Mouse (Mus musculus) heart, postnatal 0 days (tissue): ENCODE results near the gene Dlg2. TPM values are rescaled to one million over a fixed set of nuclear protein-coding genes. Genes with fewer than 3 reads are reported as not detected.

Source experiments
- ATAC-seq: fragments of 200-750 bp; cut with Nextera tagmentation; 2 replicates; pipeline ENCODE4 v1.8.0; 2017; ENCODE audit warnings: low read depth, moderate number of reproducible peaks, moderate library complexity; ENCODE audit not compliant: insufficient read depth
- DNase-seq: peaks from one replicate; pipeline ENCODE4 v3.0.0-alpha.2; 2016; ENCODE audit warnings: low spot score
- H3K27ac ChIP-seq: fragments of 300-500 bp; sonication (generic); 2 replicates; pipeline ENCODE4 v1.5.1; 2014; ENCODE audit warnings: low read depth, mild to moderate bottlenecking
- H3K27me3 ChIP-seq: fragments of 300-500 bp; sonication (generic); 2 replicates; pipeline ENCODE4 v1.6.1; 2014; ENCODE audit warnings: low read length, mixed read lengths; ENCODE audit not compliant: control insufficient read depth, insufficient read depth
- H3K36me3 ChIP-seq: fragments of 300-500 bp; sonication (generic); replicated peaks from 2 replicates; pipeline ENCODE4 v1.6.1; 2014; ENCODE audit warnings: low read length, mixed read lengths; ENCODE audit not compliant: control insufficient read depth, insufficient read depth
- H3K4me1 ChIP-seq: fragments of 300-500 bp; sonication (generic); 2 replicates; pipeline ENCODE4 v1.6.1; 2014; ENCODE audit warnings: antibody characterized with exemption; ENCODE audit not compliant: control insufficient read depth, insufficient read depth
- H3K4me2 ChIP-seq: fragments of 300-500 bp; sonication (generic); 2 replicates; pipeline ENCODE4 v1.6.1; 2014; ENCODE audit warnings: low read depth, mild to moderate bottlenecking, low read length, moderate library complexity
- H3K4me3 ChIP-seq: fragments of 300-500 bp; sonication (generic); 2 replicates; pipeline ENCODE4 v1.5.1; 2014; ENCODE audit warnings: low read depth, low read length
- H3K9ac ChIP-seq: fragments of 300-500 bp; sonication (generic); replicated peaks from 2 replicates; pipeline ENCODE4 v1.6.1; 2014; ENCODE audit warnings: low read depth, low read length, mixed read lengths
- H3K9me3 ChIP-seq: fragments of 300-500 bp; sonication (generic); replicated peaks from 2 replicates; pipeline ENCODE4 v1.6.1; 2016; ENCODE audit warnings: low read length; ENCODE audit not compliant: control insufficient read depth
- CTCF ChIP-seq: IDR thresholded peaks from 2 replicates; pipeline ENCODE4 v1.5.1; 2016; ENCODE audit warnings: antibody characterized with exemption, control low read depth, low read depth
- EP300 ChIP-seq: IDR thresholded peaks from 2 replicates; pipeline ENCODE4 v1.6.1; 2016; ENCODE audit warnings: antibody characterized with exemption, low read depth
- WGBS: fragments of 180-500 bp; shearing (Covaris S2); extraction: QIAGEN DNeasy Blood & Tissue Kit; methylation state at CpG from one replicate; pipeline ENCODE4 v1.1.7; 2014; 5-methylcytosine and 5-hydroxymethylcytosine counted together
- polyA plus RNA-seq: library from polyadenylated mRNA; unstranded; fragments of >200 nt; fragmentation: Nextera tagmentation; extraction: Ambion mirVana; gene quantifications from 2 replicates; pipeline ENCODE4 v1.2.1, GENCODE M21; 2015
- total RNA-seq: library from RNA; depleted of rRNA; stranded (reverse); fragments of >200 nt; gene quantifications from 2 replicates; pipeline ENCODE4 v1.2.3, GENCODE M21; 2014; ENCODE audit warnings: low replicate concordance

Dlg2 gene
- total and polyA plus RNA-seq, 2 experiments from 2014 or later = 1.3 to 2.3 TPM

- Histone ChIP-seq H3K27me3 (no peaks in the 10 kb centered on the region), H3K4me2 (no peak overlapping the region), H3K27ac (no peak overlapping the region), H3K9me3 (no peaks in the 10 kb centered on the region), H3K9ac (no peak overlapping the region), H3K4me3 (no peak overlapping the region), H3K36me3 (no peaks in the 10 kb centered on the region), H3K4me1 (no peaks in the 10 kb centered on the region)
- TF ChIP-seq CTCF (no peak), EP300 (no peak)
- WGBS = 69% methylated on average over 1 of the region's 1 CpGs
- DNase-seq (no peak), ATAC-seq (no peak)
Observed at GRCm38 (mm10) chr7:90588318-90588717, 111.8 kb downstream of the Dlg2 start.

GRCm38 (mm10) chr7:90609764-90610163, 133.3 kb downstream of the Dlg2 start:
- Histone ChIP-seq H3K4me1 (no peaks in the 10 kb centered on the region), H3K4me3 (no peak overlapping the region), H3K9ac (no peak overlapping the region), H3K36me3 (no peaks in the 10 kb centered on the region), H3K9me3 (no peaks in the 10 kb centered on the region), H3K27me3 (no peaks in the 10 kb centered on the region), H3K27ac (no peak overlapping the region), H3K4me2 (no peak overlapping the region)
- WGBS = 36% methylated on average over 2 of the region's 2 CpGs
- ATAC-seq (no peak), DNase-seq (no peak)
- no peak for TF ChIP-seq EP300
- no peak for TF ChIP-seq CTCF

- Histone ChIP-seq H3K4me3 (no peak overlapping the region), H3K27me3 (no peaks in the 10 kb centered on the region), H3K27ac (no peak overlapping the region), H3K36me3 (no peaks in the 10 kb centered on the region), H3K9me3 (no peaks in the 10 kb centered on the region), H3K9ac (no peak overlapping the region), H3K4me2 (no peak overlapping the region), H3K4me1 (no peaks in the 10 kb centered on the region)
- WGBS = 73% methylated on average over 3 of the region's 3 CpGs
- DNase-seq (no peak), ATAC-seq (no peak)
- TF ChIP-seq EP300 (no peak), CTCF (no peak)
Observed at GRCm38 (mm10) chr7:90630546-90630945, 154.1 kb downstream of the Dlg2 start.

- TF ChIP-seq EP300 = no peak
- TF ChIP-seq CTCF = no peak
- WGBS = 72% methylated on average over 1 of the region's 1 CpGs
- Histone ChIP-seq H3K27me3 (no peaks in the 10 kb centered on the region), H3K36me3 (no peaks in the 10 kb centered on the region), H3K9me3 (no peaks in the 10 kb centered on the region), H3K27ac (no peak overlapping the region), H3K4me2 (no peak overlapping the region), H3K4me1 (no peaks in the 10 kb centered on the region), H3K4me3 (no peak overlapping the region), H3K9ac (no peak overlapping the region)
- no peak for ATAC-seq
- DNase-seq = no peak
Observed at GRCm38 (mm10) chr7:90649512-90649911, 173.0 kb downstream of the Dlg2 start.

GRCm38 (mm10) chr7:90651128-90651527, 174.7 kb downstream of the Dlg2 start:
- H3K36me3 ChIP-seq = no peaks in the 10 kb centered on the region
- H3K9me3 ChIP-seq = no peaks in the 10 kb centered on the region
- H3K9ac ChIP-seq = no peak overlapping the region
- TF ChIP-seq EP300 (no peak), CTCF (no peak)
- DNase-seq (no peak), ATAC-seq (no peak)
- no peak overlapping the region for H3K27ac ChIP-seq
- WGBS = 66% methylated on average over 6 of the region's 6 CpGs
- no peak overlapping the region for H3K4me2 ChIP-seq
- H3K27me3 ChIP-seq = no peaks in the 10 kb centered on the region
- H3K4me3 ChIP-seq = no peak overlapping the region
- H3K4me1 ChIP-seq = no peaks in the 10 kb centered on the region

GRCm38 (mm10) chr7:90651611-90652010, 175.1 kb downstream of the Dlg2 start:
- Histone ChIP-seq H3K27ac (no peak overlapping the region), H3K4me2 (no peak overlapping the region), H3K36me3 (no peaks in the 10 kb centered on the region), H3K4me3 (no peak overlapping the region), H3K9me3 (no peaks in the 10 kb centered on the region), H3K4me1 (no peaks in the 10 kb centered on the region), H3K27me3 (no peaks in the 10 kb centered on the region), H3K9ac (no peak overlapping the region)
- no peak for DNase-seq
- ATAC-seq = no peak
- TF ChIP-seq CTCF = no peak
- TF ChIP-seq EP300 = no peak
- 77% methylated on average over 2 of the region's 2 CpGs for WGBS
